Mouse (Mus musculus) heart, embryonic 11.5 days (tissue): ENCODE results near the gene 4930568D16Rik. TPM values are rescaled to one million over a fixed set of nuclear protein-coding genes. Genes with fewer than 3 reads are reported as not detected.
A peak's percentile ranks its signal among the peaks of the same experiment; 100 is the strongest.

Experiments
- ATAC-seq: fragments of 200-750 bp; cut with Nextera tagmentation; replicated peaks from 2 replicates; pipeline ENCODE4 v1.8.0; 2017; ENCODE audit warnings: moderate library complexity; ENCODE audit not compliant: insufficient number of reproducible peaks, low FRiP score, low TSS enrichment
- H3K27ac ChIP-seq: fragments of 300-500 bp; sonication (generic); 2 replicates; pipeline ENCODE4 v1.5.1; 2014; ENCODE audit warnings: mild to moderate bottlenecking, low read depth, low read length
- H3K27me3 ChIP-seq: fragments of 300-500 bp; sonication (generic); 2 replicates; pipeline ENCODE4 v1.6.1; 2014; ENCODE audit warnings: mild to moderate bottlenecking, low read length, mixed read lengths; ENCODE audit not compliant: control insufficient read depth, insufficient read depth
- H3K36me3 ChIP-seq: fragments of 300-500 bp; sonication (generic); 2 replicates; pipeline ENCODE4 v1.6.1; 2014; ENCODE audit warnings: mild to moderate bottlenecking, low read length, moderate library complexity, mixed read lengths; ENCODE audit not compliant: control insufficient read depth, insufficient read depth
- H3K4me1 ChIP-seq: fragments of 300-500 bp; sonication (generic); 2 replicates; pipeline ENCODE4 v1.6.1; 2014; ENCODE audit warnings: low read length; ENCODE audit not compliant: control insufficient read depth, insufficient read depth
- H3K4me2 ChIP-seq: fragments of 300-500 bp; sonication (generic); 2 replicates; pipeline ENCODE4 v1.6.1; 2014; ENCODE audit warnings: mild to moderate bottlenecking, moderate library complexity
- H3K4me3 ChIP-seq: fragments of 300-500 bp; sonication (generic); 2 replicates; pipeline ENCODE4 v1.5.1; 2014; ENCODE audit warnings: low read depth, low read length
- H3K9ac ChIP-seq: fragments of 300-500 bp; sonication (generic); 2 replicates; pipeline ENCODE4 v1.6.1; 2014; ENCODE audit warnings: mild to moderate bottlenecking, low read depth, low read length, moderate library complexity
- H3K9me3 ChIP-seq: fragments of 300-500 bp; sonication (generic); replicated peaks from 2 replicates; pipeline ENCODE4 v1.6.1; 2016; ENCODE audit warnings: low read length; ENCODE audit not compliant: control insufficient read depth
- WGBS: fragments of 180-500 bp; shearing (Covaris S2); extraction: QIAGEN DNeasy Blood & Tissue Kit; methylation state at CpG from one replicate; pipeline ENCODE4 v1.1.7; 2014; ENCODE audit not compliant: insufficient replicate concordance; 5-methylcytosine and 5-hydroxymethylcytosine counted together
- polyA plus RNA-seq: library from polyadenylated mRNA; unstranded; fragments of >200 nt; fragmentation: Nextera tagmentation; extraction: Ambion mirVana; gene quantifications from 2 replicates; pipeline ENCODE4 v1.2.1, GENCODE M21; 2014

The 4930568D16Rik gene
- not detected in 2 replicates for polyA plus RNA-seq

- Histone ChIP-seq H3K9me3 (no peaks in the 10 kb centered on the region), H3K4me1 (no peaks in the 10 kb centered on the region), H3K36me3 (no peaks in the 10 kb centered on the region), H3K9ac (no peak within 1 kb of the TSS), H3K27me3 (no peaks in the 10 kb centered on the region), H3K27ac (no peak within 1 kb of the TSS), H3K4me3 (no peak within 1 kb of the TSS), H3K4me2 (no peak within 1 kb of the TSS)
- 49% methylated on average over 2 of the region's 2 CpGs for WGBS
- no peak for ATAC-seq
Observed at GRCm38 (mm10) chr2:35367629-35368028, at the start of gene 4930568D16Rik. Gene 4930568D16Rik, minus strand, starts transcription at chr2:35367729.

- no peak overlapping the region for H3K9ac ChIP-seq
- no peak for ATAC-seq
- no peak overlapping the region for H3K4me3 ChIP-seq
- WGBS = 37% methylated on average over 1 of the region's 1 CpGs
- H3K27me3 ChIP-seq = no peaks in the 10 kb centered on the region
- H3K36me3 ChIP-seq = peaks cover 22% of the 10 kb centered on the region
- no peaks in the 10 kb centered on the region; the same call in 1 of the 2 replicates for H3K9me3 ChIP-seq
- H3K27ac ChIP-seq = no peak overlapping the region
- H3K4me2 ChIP-seq = no peak overlapping the region
- peaks cover 5% of the 10 kb centered on the region; the same call in 1 of the 2 replicates for H3K4me1 ChIP-seq
Observed at GRCm38 (mm10) chr2:35417231-35417630, 49.7 kb upstream of the 4930568D16Rik start.

GRCm38 (mm10) chr2:35416473-35416872 lies 48.9 kb upstream of the 4930568D16Rik start:
- Histone ChIP-seq H3K4me3 (no peak overlapping the region), H3K36me3 (peaks cover 18% of the 10 kb centered on the region), H3K4me1 (peaks cover 5% of the 10 kb centered on the region; the same call in 1 of the 2 replicates), H3K27ac (no peak overlapping the region), H3K27me3 (no peaks in the 10 kb centered on the region), H3K4me2 (no peak overlapping the region), H3K9ac (no peak overlapping the region), H3K9me3 (no peaks in the 10 kb centered on the region; the same call in 1 of the 2 replicates)
- ATAC-seq = no peak
- WGBS = 75% methylated on average over 6 of the region's 6 CpGs

GRCm38 (mm10) chr2:35412810-35413209 lies 45.3 kb upstream of the 4930568D16Rik start:
- no peaks in the 10 kb centered on the region for H3K9me3 ChIP-seq
- H3K4me1 ChIP-seq = peaks cover 10% of the 10 kb centered on the region; the same call in 1 of the 2 replicates
- H3K36me3 ChIP-seq = no peaks in the 10 kb centered on the region
- H3K9ac ChIP-seq = no peak overlapping the region
- no peaks in the 10 kb centered on the region for H3K27me3 ChIP-seq
- H3K27ac ChIP-seq = no peak overlapping the region
- ATAC-seq = no peak
- H3K4me2 ChIP-seq = no peak overlapping the region
- 94% methylated on average over 3 of the region's 3 CpGs for WGBS
- H3K4me3 ChIP-seq = no peak overlapping the region

- peaks cover 12% of the 10 kb centered on the region; the same call in 1 of the 2 replicates for H3K4me1 ChIP-seq
- H3K9me3 ChIP-seq = no peaks in the 10 kb centered on the region
- H3K27ac ChIP-seq = no peak overlapping the region
- WGBS = 75% methylated on average over 2 of the region's 2 CpGs
- no peak overlapping the region for H3K4me3 ChIP-seq
- H3K4me2 ChIP-seq = no peak overlapping the region
- H3K9ac ChIP-seq = no peak overlapping the region
- H3K27me3 ChIP-seq = no peaks in the 10 kb centered on the region
- no peaks in the 10 kb centered on the region for H3K36me3 ChIP-seq
- ATAC-seq = no peak
Observed at GRCm38 (mm10) chr2:35412246-35412645, 44.7 kb upstream of the 4930568D16Rik start.

GRCm38 (mm10) chr2:35411640-35412190 lies 44.2 kb upstream of the 4930568D16Rik start:
- Histone ChIP-seq H3K4me3 (no peak overlapping the region), H3K4me1 (peaks cover 12% of the 10 kb centered on the region; the same call in 1 of the 2 replicates), H3K9ac (no peak overlapping the region), H3K9me3 (no peaks in the 10 kb centered on the region), H3K27me3 (no peaks in the 10 kb centered on the region), H3K27ac (no peak overlapping the region), H3K36me3 (no peaks in the 10 kb centered on the region), H3K4me2 (no peak overlapping the region)
- WGBS = 59% methylated on average over 10 of the region's 10 CpGs
- no peak for ATAC-seq

DNA sequence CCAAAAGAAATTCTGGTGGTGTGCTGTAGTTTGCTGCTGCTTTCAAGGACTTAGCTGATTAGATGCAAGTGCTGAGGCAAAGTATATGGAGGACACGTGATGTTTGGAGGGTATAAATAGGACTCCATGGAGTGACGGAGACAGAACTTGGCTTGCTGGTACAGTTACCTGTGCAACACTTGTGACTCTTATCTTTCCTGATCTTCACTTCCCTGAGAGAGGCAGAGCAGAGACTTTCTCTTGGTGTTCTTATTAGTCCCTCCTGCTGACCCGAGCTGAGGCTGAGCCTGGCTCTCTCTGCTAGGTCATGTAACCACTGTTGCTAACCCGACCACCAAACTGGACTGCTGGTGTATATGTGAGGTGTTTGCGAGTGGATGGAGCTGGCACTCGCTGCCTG lies 41.9 kb upstream of the 4930568D16Rik start:
- Histone ChIP-seq H3K9me3 (no peaks in the 10 kb centered on the region), H3K27me3 (no peaks in the 10 kb centered on the region), H3K36me3 (no peaks in the 10 kb centered on the region), H3K27ac (no peak overlapping the region), H3K4me3 (no peak overlapping the region), H3K9ac (no peak overlapping the region), H3K4me1 (peaks cover 12% of the 10 kb centered on the region; the same call in 1 of the 2 replicates), H3K4me2 (no peak overlapping the region)
- 78% methylated on average over 6 of the region's 6 CpGs for WGBS
- ATAC-seq = no peak

DNA sequence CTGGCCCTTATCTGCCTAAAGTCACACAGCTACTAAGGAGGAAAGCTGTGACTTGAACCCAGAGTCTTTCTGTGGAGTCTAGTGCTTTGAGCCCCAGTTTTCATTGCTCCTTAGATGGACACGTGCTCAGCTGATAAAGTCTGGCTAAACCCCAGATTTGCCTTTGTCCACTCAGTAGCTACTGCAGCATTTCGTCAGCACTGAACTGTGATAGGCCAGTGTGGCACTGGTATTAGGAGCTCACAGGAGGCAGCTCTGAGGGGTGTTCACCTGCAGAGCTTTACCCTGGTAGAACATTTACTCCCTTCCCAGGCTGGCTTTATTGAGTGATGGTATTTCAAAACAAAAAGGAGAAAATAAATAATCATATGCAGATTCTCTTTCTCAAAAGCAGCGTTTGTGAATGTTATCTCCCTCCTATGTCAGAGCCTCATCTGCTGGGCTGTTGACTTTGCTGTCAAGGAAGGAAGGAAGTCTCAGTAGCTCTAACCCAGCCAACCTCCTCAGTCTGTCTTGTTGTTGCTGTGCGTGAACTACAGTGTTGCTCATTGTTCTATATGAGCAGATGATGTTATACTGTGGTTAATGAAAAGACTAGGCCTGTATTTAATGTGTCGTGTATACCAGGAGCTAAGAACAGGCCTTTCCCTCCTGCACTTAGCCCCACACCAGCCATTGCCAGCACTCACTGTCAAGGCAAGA lies 41.0 kb upstream of the 4930568D16Rik start:
- Histone ChIP-seq H3K9ac (no peak overlapping the region), H3K36me3 (no peaks in the 10 kb centered on the region)

More for the DNA sequence above, 41.0 kb upstream of the 4930568D16Rik start:
- H3K4me2 ChIP-seq = no peak overlapping the region
- 52% methylated on average over 5 of the region's 5 CpGs for WGBS
- ATAC-seq = no peak
- H3K4me3 ChIP-seq = no peak overlapping the region
- peaks cover 7% of the 10 kb centered on the region; the same call in 1 of the 2 replicates for H3K4me1 ChIP-seq
- no peaks in the 10 kb centered on the region for H3K9me3 ChIP-seq
- no peaks in the 10 kb centered on the region for H3K27me3 ChIP-seq
- peak overlapping the region; percentile 32; the same call in 1 of the 2 replicates for H3K27ac ChIP-seq
